Mouse (Mus musculus) thymus, adult 18-20 months (tissue): ENCODE results near the gene Lgsn.

Experiments
- DNase-seq, 2 experiments: peaks; one replicate each; pipeline ENCODE4 v3.0.0; 2022; ENCODE audit warnings: mixed read lengths in 2 of 2

Lgsn gene

GRCm38 (mm10) chr1:31176101-31176500 is at the start of gene Lgsn:
Gene Lgsn, plus strand, starts transcription at chr1:31176401.
- no peak for DNase-seq

- DNase-seq = no peak
Measured at GRCm38 (mm10) chr1:31138387-31138786, 37.8 kb upstream of the Lgsn start.

GRCm38 (mm10) chr1:31142288-31143094 is 33.7 kb upstream of the Lgsn start:
- no peak for DNase-seq

GRCm38 (mm10) chr1:31143571-31143970 is 32.6 kb upstream of the Lgsn start:
- DNase-seq = no peak

GRCm38 (mm10) chr1:31149671-31150070 is 26.5 kb upstream of the Lgsn start:
- DNase-seq = no peak

GRCm38 (mm10) chr1:31150546-31150945 is 25.7 kb upstream of the Lgsn start:
- DNase-seq = no peak

GRCm38 (mm10) chr1:31152799-31153426 is 23.3 kb upstream of the Lgsn start:
- no peak for DNase-seq

- DNase-seq = no peak
Measured at GRCm38 (mm10) chr1:31153793-31154349, 22.3 kb upstream of the Lgsn start.

- no peak for DNase-seq
Measured at GRCm38 (mm10) chr1:31156185-31156584, 20.0 kb upstream of the Lgsn start.

- no peak for DNase-seq
Measured at GRCm38 (mm10) chr1:31156884-31157283, 19.3 kb upstream of the Lgsn start.

- no peak for DNase-seq
Measured at GRCm38 (mm10) chr1:31164527-31165189, 11.5 kb upstream of the Lgsn start.

GRCm38 (mm10) chr1:31165326-31166121 is 10.7 kb upstream of the Lgsn start:
- no peak for DNase-seq

- DNase-seq = no peak
Measured at GRCm38 (mm10) chr1:31175401-31175800, 800 bp upstream of the Lgsn start.

- DNase-seq = no peak
Measured at GRCm38 (mm10) chr1:31178264-31178663, 2.1 kb downstream of the Lgsn start.

- no peak for DNase-seq
Measured at GRCm38 (mm10) chr1:31190237-31190866, 14.2 kb downstream of the Lgsn start.

- no peak for DNase-seq
Measured at GRCm38 (mm10) chr1:31195633-31196032, 19.4 kb downstream of the Lgsn start.

GRCm38 (mm10) chr1:31196959-31197358 is 20.8 kb downstream of the Lgsn start:
- DNase-seq = no peak

- DNase-seq = no peak
Measured at GRCm38 (mm10) chr1:31203771-31204170, 27.6 kb downstream of the Lgsn start.

- DNase-seq = no peak
Measured at GRCm38 (mm10) chr1:31205346-31205745, 29.1 kb downstream of the Lgsn start.

- DNase-seq = no peak
Measured at GRCm38 (mm10) chr1:31205770-31206169, 29.6 kb downstream of the Lgsn start.

- no peak for DNase-seq
Measured at GRCm38 (mm10) chr1:31210144-31210543, 33.9 kb downstream of the Lgsn start.

GRCm38 (mm10) chr1:31214831-31215230 is 38.6 kb downstream of the Lgsn start:
- no peak for DNase-seq
